Mouse (Mus musculus): Measurements from ENCODE around the gene Klra3.
"Not testable (repeated sequence)": the region's sequence is repeated elsewhere in the genome, so short reads cannot be mapped to it uniquely, and the experiment has no call there.

Klra3 gene

GRCm38 (mm10) chr6:130337411-130337810, at the start of gene Klra3:
Gene Klra3, minus strand, starts transcription at chr6:130337574.
- no peak for DNase-seq (ENCODE audit: low spot score)

GRCm38 (mm10) chr6:130386750-130387149, 49.4 kb upstream of the Klra3 start, which contains the start of gene Klra1:
Gene Klra1, minus strand, starts transcription at chr6:130386874.
- DNase-seq (ENCODE audit: low spot score), result no peak

- DNase-seq (ENCODE audit: low spot score), result no peak
These were observed 48.4 kb upstream of the Klra3 start for GRCm38 (mm10) chr6:130385803-130386202.

- no peak for DNase-seq (ENCODE audit: low spot score)
These were observed 45.0 kb upstream of the Klra3 start for GRCm38 (mm10) chr6:130382375-130382774.

- DNase-seq (ENCODE audit: low spot score), result not testable (repeated sequence)
These were observed 8.0 kb upstream of the Klra3 start for GRCm38 (mm10) chr6:130345381-130345780.

GRCm38 (mm10) chr6:130341973-130342372, 4.6 kb upstream of the Klra3 start:
- DNase-seq (ENCODE audit: low spot score), result not testable (repeated sequence)

GRCm38 (mm10) chr6:130287984-130288649, 49.3 kb downstream of the Klra3 start:
- DNase-seq (ENCODE audit: low spot score), result no peak

- DNase-seq (ENCODE audit: low spot score), result not testable (repeated sequence)
These were observed 55.5 kb downstream of the Klra3 start, which contains the start of gene Klra10 for GRCm38 (mm10) chr6:130281828-130282227. Gene Klra10, minus strand, starts transcription at chr6:130281928.

All from testis, postnatal 14 days (tissue).